Mouse (Mus musculus): ENCODE results near the gene Ppp1r8. TPM values are rescaled to one million over a fixed set of nuclear protein-coding genes. Genes with fewer than 3 reads are reported as not detected.
"Not testable (repeated sequence)": the region's sequence is repeated elsewhere in the genome, so short reads cannot be mapped to it uniquely, and the experiment has no call there.

Ppp1r8 gene
- polyA plus RNA-seq, 1 experiment from 2014 or later = 31.9 TPM

DNA sequence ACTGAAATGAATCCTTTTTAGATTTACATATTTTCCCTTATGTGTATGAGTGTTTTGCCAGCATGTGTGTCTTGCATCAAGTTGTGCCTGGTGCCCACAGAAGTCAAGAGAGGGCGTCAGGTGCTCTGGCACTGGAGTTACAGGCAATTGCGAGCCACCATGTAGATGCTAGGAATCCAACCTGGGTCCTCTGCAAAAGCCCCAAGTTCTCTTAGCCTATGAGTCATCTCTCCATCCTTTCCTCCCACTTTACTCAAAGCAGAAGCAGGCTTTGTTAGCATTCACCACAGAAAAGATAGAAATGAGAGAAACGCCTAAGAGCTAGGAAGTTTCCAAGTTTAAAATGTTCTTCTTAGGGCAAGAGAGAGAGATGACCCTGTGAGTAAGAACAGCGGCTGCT is 43.1 kb downstream of the Ppp1r8 start:
- WGBS = 67% methylated on average over 4 of the region's 4 CpGs
- H3K27ac ChIP-seq (replicated peaks in 1 of 2; ENCODE audit: control insufficient read depth in 1 of 2, insufficient read depth in 1 of 2, low read depth in 2 of 2, low read length in 2 of 2) = no peak overlapping the region
- no peak overlapping the region for H3K4me2 ChIP-seq (ENCODE audit: low read length)
- peaks cover 10% of the 10 kb centered on the region for H3K27me3 ChIP-seq (ENCODE audit: control insufficient read depth, insufficient read depth, low read length)
- H3K4me1 ChIP-seq (ENCODE audit: control insufficient read depth in 2 of 2, insufficient read depth in 2 of 2, low read length in 2 of 2) = peaks cover 3 to 5% of the 10 kb centered on the region in 2 experiments; a peak in 2 of 4 replicates
- H3K9ac ChIP-seq (ENCODE audit: low read length) = no peak overlapping the region
- no peak for ATAC-seq (ENCODE audit: insufficient number of reproducible peaks, insufficient read depth, low FRiP score, low read depth)
- no peaks in the 10 kb centered on the region for H3K36me3 ChIP-seq (ENCODE audit: control insufficient read depth, insufficient read depth, low read length)
- no peak overlapping the region for H3K4me3 ChIP-seq (ENCODE audit: control insufficient read depth in 1 of 2, insufficient read depth in 1 of 2, low read depth in 1 of 2, low read length in 2 of 2)
- H3K9me3 ChIP-seq (ENCODE audit: control insufficient read depth, low read length) = no peaks in the 10 kb centered on the region

DNA sequence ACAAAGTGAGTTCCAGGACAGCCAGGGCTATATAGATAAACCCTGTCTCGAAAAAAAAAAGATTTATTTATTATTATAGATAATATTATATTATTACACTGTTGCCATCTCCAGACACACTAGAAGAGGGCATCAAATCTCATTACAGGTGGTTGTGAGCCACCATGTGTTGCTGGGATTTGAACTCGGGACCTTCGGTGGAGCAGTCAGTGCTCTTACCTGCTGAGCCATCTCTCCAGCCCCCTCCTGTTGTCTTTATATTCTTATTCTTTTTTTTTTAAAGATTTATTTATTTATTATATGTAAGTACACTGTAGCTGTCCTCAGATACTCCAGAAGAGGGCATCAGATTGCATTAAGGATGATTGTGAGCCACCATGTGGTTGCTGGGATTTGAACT is 44.3 kb downstream of the Ppp1r8 start:
- not testable (repeated sequence) for ATAC-seq (ENCODE audit: insufficient number of reproducible peaks, insufficient read depth, low FRiP score, low read depth)
- WGBS = 87% methylated on average over 3 of the region's 3 CpGs

DNA sequence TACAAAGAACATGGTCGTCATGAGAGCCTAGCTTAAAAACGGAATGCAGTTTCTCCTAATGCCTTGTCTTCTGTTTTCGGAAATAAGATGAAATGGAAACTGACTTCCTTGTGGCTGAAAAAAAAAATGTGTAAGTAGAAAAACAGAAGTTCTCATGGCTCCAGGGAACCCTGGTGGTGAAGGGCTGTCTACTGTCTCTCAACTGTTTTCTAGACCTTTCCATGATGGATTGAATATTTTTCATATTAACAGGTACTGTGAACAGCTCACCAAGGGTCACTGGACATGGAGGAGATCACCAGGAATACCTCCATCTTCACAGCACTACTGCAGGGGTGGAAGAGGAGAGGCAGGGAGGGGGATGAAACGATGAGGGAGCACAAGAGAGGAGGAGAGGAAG is 44.9 kb downstream of the Ppp1r8 start:
- H3K4me3 ChIP-seq (ENCODE audit: control insufficient read depth in 1 of 2, insufficient read depth in 1 of 2, low read depth in 1 of 2, low read length in 2 of 2) = no peak overlapping the region
- H3K4me2 ChIP-seq (ENCODE audit: low read length) = no peak overlapping the region
- no peak for ATAC-seq (ENCODE audit: insufficient number of reproducible peaks, insufficient read depth, low FRiP score, low read depth)
- H3K27ac ChIP-seq (replicated peaks in 1 of 2; ENCODE audit: control insufficient read depth in 1 of 2, insufficient read depth in 1 of 2, low read depth in 2 of 2, low read length in 2 of 2) = no peak overlapping the region
- H3K4me1 ChIP-seq (ENCODE audit: control insufficient read depth in 2 of 2, insufficient read depth in 2 of 2, low read length in 2 of 2) = peaks cover 3 to 5% of the 10 kb centered on the region in 2 experiments; a peak in 2 of 4 replicates
- 58% methylated on average over 4 of the region's 4 CpGs for WGBS
- H3K36me3 ChIP-seq (ENCODE audit: control insufficient read depth, insufficient read depth, low read length) = no peaks in the 10 kb centered on the region
- H3K27me3 ChIP-seq (ENCODE audit: control insufficient read depth, insufficient read depth, low read length) = peaks cover 20% of the 10 kb centered on the region
- H3K9ac ChIP-seq (ENCODE audit: low read length) = no peak overlapping the region
- no peaks in the 10 kb centered on the region for H3K9me3 ChIP-seq (ENCODE audit: control insufficient read depth, low read length)

More for the DNA sequence above, 44.3 kb downstream of the Ppp1r8 start:
- H3K4me2 ChIP-seq (ENCODE audit: low read length); H3K9me3 ChIP-seq (ENCODE audit: control insufficient read depth, low read length); H3K4me1 ChIP-seq (ENCODE audit: control insufficient read depth in 2 of 2, insufficient read depth in 2 of 2, low read length in 2 of 2); H3K4me3 ChIP-seq (ENCODE audit: control insufficient read depth in 1 of 2, insufficient read depth in 1 of 2, low read depth in 1 of 2, low read length in 2 of 2); H3K27ac ChIP-seq (replicated peaks in 1 of 2; ENCODE audit: control insufficient read depth in 1 of 2, insufficient read depth in 1 of 2, low read depth in 2 of 2, low read length in 2 of 2); H3K9ac ChIP-seq (ENCODE audit: low read length); H3K36me3 ChIP-seq (ENCODE audit: control insufficient read depth, insufficient read depth, low read length): not testable (repeated sequence)
- peaks cover 20% of the 10 kb centered on the region for H3K27me3 ChIP-seq (ENCODE audit: control insufficient read depth, insufficient read depth, low read length)

GRCm38 (mm10) chr4:132797461-132797860 is 45.5 kb downstream of the Ppp1r8 start:
- 84% methylated on average over 1 of the region's 1 CpGs for WGBS
- no peak overlapping the region for H3K27ac ChIP-seq (replicated peaks in 1 of 2; ENCODE audit: control insufficient read depth in 1 of 2, insufficient read depth in 1 of 2, low read depth in 2 of 2, low read length in 2 of 2)
- H3K4me2 ChIP-seq (ENCODE audit: low read length) = no peak overlapping the region
- no peaks in the 10 kb centered on the region for H3K9me3 ChIP-seq (ENCODE audit: control insufficient read depth, low read length)
- no peak overlapping the region for H3K4me3 ChIP-seq (ENCODE audit: control insufficient read depth in 1 of 2, insufficient read depth in 1 of 2, low read depth in 1 of 2, low read length in 2 of 2)
- H3K36me3 ChIP-seq (ENCODE audit: control insufficient read depth, insufficient read depth, low read length) = no peaks in the 10 kb centered on the region
- H3K9ac ChIP-seq (ENCODE audit: low read length) = no peak overlapping the region
- no peak for ATAC-seq (ENCODE audit: insufficient number of reproducible peaks, insufficient read depth, low FRiP score, low read depth)
- peaks cover 20% of the 10 kb centered on the region for H3K27me3 ChIP-seq (ENCODE audit: control insufficient read depth, insufficient read depth, low read length)
- peaks cover 3 to 5% of the 10 kb centered on the region in 2 experiments; a peak in 2 of 4 replicates for H3K4me1 ChIP-seq (ENCODE audit: control insufficient read depth in 2 of 2, insufficient read depth in 2 of 2, low read length in 2 of 2)

DNA sequence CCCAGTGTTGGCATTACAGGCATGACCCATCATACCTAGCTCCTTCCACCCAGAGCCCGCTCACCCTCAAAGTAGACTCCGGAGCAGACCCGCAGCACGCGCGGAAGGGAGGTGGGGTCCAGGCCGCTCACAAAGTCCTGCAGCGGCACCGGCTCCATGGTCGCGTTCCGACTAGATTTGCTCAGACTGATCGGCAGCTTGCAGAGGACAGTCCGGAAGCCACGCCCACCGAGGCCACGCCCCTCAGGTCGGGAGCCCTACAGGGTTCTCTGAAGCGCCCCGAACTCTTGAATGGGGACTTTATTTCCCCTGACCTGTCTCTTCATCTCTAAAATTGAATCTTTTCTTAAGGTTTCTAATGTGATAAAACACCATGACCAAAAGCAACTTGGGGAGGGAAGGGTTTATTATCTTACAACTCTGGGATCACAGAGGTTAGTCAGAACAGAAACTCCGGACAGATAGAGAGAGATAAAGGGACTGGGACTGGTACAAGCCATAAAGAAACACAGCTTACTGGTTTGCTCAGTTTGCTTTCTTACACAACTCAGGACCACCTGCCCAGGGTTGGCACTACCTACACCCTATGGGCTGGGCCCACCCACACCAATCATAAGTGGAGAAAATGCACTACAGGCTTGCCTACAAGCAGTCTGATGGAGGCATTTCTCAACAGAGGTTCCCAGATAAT is 46.6 kb downstream of the Ppp1r8 start, which contains the start of gene Themis2:
Gene Themis2 (minus strand): TSS at position 192 of the 691 bp plus-strand sequence.
- H3K4me2 ChIP-seq (ENCODE audit: low read length) = peak within 1 kb of the TSS; percentile 58
- WGBS = 1% methylated on average over 21 of the region's 21 CpGs
- peak within 1 kb of the TSS; percentile 30 to 31 for H3K4me3 ChIP-seq (ENCODE audit: control insufficient read depth in 1 of 2, insufficient read depth in 1 of 2, low read depth in 1 of 2, low read length in 2 of 2)
- no peak within 1 kb of the TSS for H3K27ac ChIP-seq (replicated peaks in 1 of 2; ENCODE audit: control insufficient read depth in 1 of 2, insufficient read depth in 1 of 2, low read depth in 2 of 2, low read length in 2 of 2)
- H3K4me1 ChIP-seq (ENCODE audit: control insufficient read depth in 2 of 2, insufficient read depth in 2 of 2, low read length in 2 of 2) = peaks cover 3 to 5% of the 10 kb centered on the region in 2 experiments; a peak in 2 of 4 replicates
- H3K9ac ChIP-seq (ENCODE audit: low read length) = peak within 1 kb of the TSS; percentile 45
- ATAC-seq (ENCODE audit: insufficient number of reproducible peaks, insufficient read depth, low FRiP score, low read depth) = no peak
- H3K36me3 ChIP-seq (ENCODE audit: control insufficient read depth, insufficient read depth, low read length) = no peaks in the 10 kb centered on the region
- no peaks in the 10 kb centered on the region for H3K9me3 ChIP-seq (ENCODE audit: control insufficient read depth, low read length)
- H3K27me3 ChIP-seq (ENCODE audit: control insufficient read depth, insufficient read depth, low read length) = peaks cover 20% of the 10 kb centered on the region

DNA sequence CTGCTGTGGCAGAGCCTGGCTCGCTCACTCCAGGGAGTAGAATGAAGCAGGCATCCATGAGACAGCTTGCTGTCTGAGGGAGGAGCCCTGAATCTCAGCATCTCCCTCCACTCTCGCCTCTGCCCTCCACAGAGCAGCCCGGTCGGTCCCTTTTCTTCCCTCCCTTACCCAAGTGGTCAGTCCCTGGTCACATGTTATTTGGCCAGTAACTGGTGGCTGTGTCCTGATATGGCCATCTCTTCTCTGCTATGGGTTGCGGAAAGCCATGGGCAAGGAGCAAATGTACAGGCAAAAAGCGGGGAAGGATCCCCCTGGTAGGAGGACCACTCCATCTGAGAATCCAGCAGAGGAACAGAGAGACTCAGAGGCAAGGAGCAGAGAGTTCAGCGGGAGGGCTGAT is 47.8 kb downstream of the Ppp1r8 start:
- no peak for ATAC-seq (ENCODE audit: insufficient number of reproducible peaks, insufficient read depth, low FRiP score, low read depth)
- no peak overlapping the region for H3K4me3 ChIP-seq (ENCODE audit: control insufficient read depth in 1 of 2, insufficient read depth in 1 of 2, low read depth in 1 of 2, low read length in 2 of 2)

GRCm38 (mm10) chr4:132794760-132795159 is 48.2 kb downstream of the Ppp1r8 start:
- WGBS = 69% methylated on average over 8 of the region's 8 CpGs
- H3K4me2 ChIP-seq (ENCODE audit: low read length) = no peak overlapping the region
- H3K4me1 ChIP-seq (ENCODE audit: control insufficient read depth in 2 of 2, insufficient read depth in 2 of 2, low read length in 2 of 2) = peaks cover 3 to 5% of the 10 kb centered on the region in 2 experiments; a peak in 2 of 4 replicates
- H3K27ac ChIP-seq (replicated peaks in 1 of 2; ENCODE audit: control insufficient read depth in 1 of 2, insufficient read depth in 1 of 2, low read depth in 2 of 2, low read length in 2 of 2) = no peak overlapping the region
- H3K36me3 ChIP-seq (ENCODE audit: control insufficient read depth, insufficient read depth, low read length) = no peaks in the 10 kb centered on the region
- no peak overlapping the region for H3K9ac ChIP-seq (ENCODE audit: low read length)
- peaks cover 20% of the 10 kb centered on the region for H3K27me3 ChIP-seq (ENCODE audit: control insufficient read depth, insufficient read depth, low read length)
- no peak overlapping the region for H3K4me3 ChIP-seq (ENCODE audit: control insufficient read depth in 1 of 2, insufficient read depth in 1 of 2, low read depth in 1 of 2, low read length in 2 of 2)
- no peaks in the 10 kb centered on the region for H3K9me3 ChIP-seq (ENCODE audit: control insufficient read depth, low read length)
- no peak for ATAC-seq (ENCODE audit: insufficient number of reproducible peaks, insufficient read depth, low FRiP score, low read depth)

More for the DNA sequence above, 47.8 kb downstream of the Ppp1r8 start:
- no peak overlapping the region for H3K27ac ChIP-seq (replicated peaks in 1 of 2; ENCODE audit: control insufficient read depth in 1 of 2, insufficient read depth in 1 of 2, low read depth in 2 of 2, low read length in 2 of 2)
- peak overlapping the region; percentile 58; the same call in 1 of the 2 replicates for H3K4me2 ChIP-seq (ENCODE audit: low read length)
- H3K36me3 ChIP-seq (ENCODE audit: control insufficient read depth, insufficient read depth, low read length) = no peaks in the 10 kb centered on the region
- peaks cover 20% of the 10 kb centered on the region for H3K27me3 ChIP-seq (ENCODE audit: control insufficient read depth, insufficient read depth, low read length)
- no peaks in the 10 kb centered on the region for H3K9me3 ChIP-seq (ENCODE audit: control insufficient read depth, low read length)
- peaks cover 3 to 5% of the 10 kb centered on the region in 2 experiments; a peak in 2 of 4 replicates for H3K4me1 ChIP-seq (ENCODE audit: control insufficient read depth in 2 of 2, insufficient read depth in 2 of 2, low read length in 2 of 2)
- H3K9ac ChIP-seq (ENCODE audit: low read length) = no peak overlapping the region
- 52% methylated on average over 7 of the region's 7 CpGs for WGBS
